Mouse (Mus musculus) bone marrow macrophage, adult 2 months (primary cell): ENCODE results near the gene Ccdc57. TPM values are rescaled to one million over a fixed set of nuclear protein-coding genes. Genes with fewer than 3 reads are reported as not detected.

Source experiments
- H3K27ac ChIP-seq: 2 replicates; pipeline ENCODE4 v1.5.1; 2012; ENCODE audit warnings: low read depth, low read length; ENCODE audit not compliant: insufficient read depth
- H3K4me1 ChIP-seq: 2 replicates; pipeline ENCODE4 v1.6.1; 2012; ENCODE audit warnings: low read length; ENCODE audit not compliant: control insufficient read depth, insufficient read depth
- H3K4me3 ChIP-seq: 2 replicates; pipeline ENCODE4 v1.5.1; 2012; ENCODE audit warnings: mild to moderate bottlenecking, low read length, moderate library complexity; ENCODE audit not compliant: insufficient read depth
- CTCF ChIP-seq: IDR thresholded peaks from 2 replicates; pipeline ENCODE4 v1.5.1; 2012; ENCODE audit warnings: low read depth, mild to moderate bottlenecking, low read length, moderate library complexity
- POLR2A ChIP-seq: IDR thresholded peaks from 2 replicates; pipeline ENCODE4 v1.6.1; 2012; ENCODE audit warnings: mild to moderate bottlenecking, low read depth, low read length, borderline replicate concordance
- polyA plus RNA-seq: library from polyadenylated mRNA; stranded (reverse); fragments of >200 nt; gene quantifications from 2 replicates; pipeline ENCODE4 v1.2.4, GENCODE M21; 2012; ENCODE audit not compliant: missing spikeins, insufficient read depth, insufficient read length

Gene Ccdc57
- polyA plus RNA-seq, 1 experiment: 4.1 TPM

GRCm38 (mm10) chr11:120945266-120945665 lies 12.6 kb upstream of the Ccdc57 start:
- Histone ChIP-seq H3K4me3 (no peak overlapping the region), H3K27ac (no peak overlapping the region), H3K4me1 (peaks cover 15% of the 10 kb centered on the region)
- TF ChIP-seq CTCF (no peak), POLR2A (no peak)

DNA sequence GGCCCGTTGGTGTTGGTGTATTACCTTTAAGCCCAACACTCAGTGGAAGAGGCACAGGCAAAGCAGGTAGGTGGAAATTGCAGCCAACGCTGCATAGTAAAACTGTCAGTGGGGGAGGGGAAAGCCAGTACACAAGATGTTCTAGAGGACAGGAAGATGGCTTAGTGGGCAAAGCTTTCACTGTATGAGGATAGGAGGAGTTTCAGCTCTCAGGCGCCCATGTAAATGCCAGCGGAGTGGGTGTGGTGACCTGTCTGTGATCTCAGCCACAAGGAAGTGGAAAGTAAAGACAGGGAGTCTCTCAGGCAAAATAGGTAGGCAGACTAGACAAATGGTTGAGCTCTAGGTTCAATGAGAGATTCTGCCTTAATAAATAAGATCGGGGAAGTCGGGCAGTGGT lies 8.3 kb upstream of the Ccdc57 start:
- H3K27ac ChIP-seq: no peak overlapping the region
- peaks cover 24% of the 10 kb centered on the region for H3K4me1 ChIP-seq
- no peak overlapping the region for H3K4me3 ChIP-seq
- TF ChIP-seq POLR2A (no peak), CTCF (no peak)

- no peak overlapping the region for H3K4me3 ChIP-seq
- H3K27ac ChIP-seq: 0 out of 2 replicates have a peak overlapping the region, but pooled peaks have one; percentile 10
- H3K4me1 ChIP-seq: peaks cover 24% of the 10 kb centered on the region
- TF ChIP-seq POLR2A (no peak), CTCF (no peak)
Measured at GRCm38 (mm10) chr11:120939712-120940341, 7.2 kb upstream of the Ccdc57 start.

GRCm38 (mm10) chr11:120938795-120939194 lies 6.1 kb upstream of the Ccdc57 start:
- Histone ChIP-seq H3K4me1 (peaks cover 24% of the 10 kb centered on the region), H3K4me3 (no peak overlapping the region), H3K27ac (peak overlapping the region; percentile 10)
- TF ChIP-seq CTCF (no peak), POLR2A (no peak)

- H3K27ac ChIP-seq: peak overlapping the region; percentile 54
Measured at GRCm38 (mm10) chr11:120937976-120938375, 5.3 kb upstream of the Ccdc57 start.

GRCm38 (mm10) chr11:120931479-120931878 lies 1.2 kb downstream of the Ccdc57 start:
- TF ChIP-seq POLR2A: no peak
- no peak for TF ChIP-seq CTCF
- Histone ChIP-seq H3K4me1 (peaks cover 9% of the 10 kb centered on the region; the same call in 1 of the 2 replicates), H3K4me3 (no peak overlapping the region), H3K27ac (no peak overlapping the region)

More at GRCm38 (mm10) chr11:120937976-120938375, 5.3 kb upstream of the Ccdc57 start:
- Histone ChIP-seq H3K4me1 (peaks cover 26% of the 10 kb centered on the region), H3K4me3 (no peak overlapping the region)
- TF ChIP-seq POLR2A (no peak), CTCF (no peak)

- H3K27ac ChIP-seq: no peak overlapping the region
- peaks cover 20% of the 10 kb centered on the region for H3K4me1 ChIP-seq
- no peak overlapping the region for H3K4me3 ChIP-seq
- TF ChIP-seq POLR2A (no peak), CTCF (no peak)
Measured at GRCm38 (mm10) chr11:120928468-120928867, 4.2 kb downstream of the Ccdc57 start.

GRCm38 (mm10) chr11:120922528-120922927 lies 10.1 kb downstream of the Ccdc57 start:
- H3K4me1 ChIP-seq: peaks cover 12% of the 10 kb centered on the region

GRCm38 (mm10) chr11:120917756-120918155 lies 14.9 kb downstream of the Ccdc57 start:
- no peak for TF ChIP-seq CTCF
- TF ChIP-seq POLR2A: no peak
- Histone ChIP-seq H3K4me1 (peaks cover 16% of the 10 kb centered on the region), H3K4me3 (no peak overlapping the region), H3K27ac (no peak overlapping the region)

More at GRCm38 (mm10) chr11:120922528-120922927, 10.1 kb downstream of the Ccdc57 start:
- no peak for TF ChIP-seq CTCF
- no peak for TF ChIP-seq POLR2A
- Histone ChIP-seq H3K4me3 (no peak overlapping the region), H3K27ac (no peak overlapping the region)

- Histone ChIP-seq H3K4me3 (no peak overlapping the region), H3K4me1 (peaks cover 16% of the 10 kb centered on the region), H3K27ac (peak overlapping the region; percentile 82)
- TF ChIP-seq POLR2A (no peak), CTCF (no peak)
Measured at GRCm38 (mm10) chr11:120916477-120916876, 16.2 kb downstream of the Ccdc57 start.

DNA sequence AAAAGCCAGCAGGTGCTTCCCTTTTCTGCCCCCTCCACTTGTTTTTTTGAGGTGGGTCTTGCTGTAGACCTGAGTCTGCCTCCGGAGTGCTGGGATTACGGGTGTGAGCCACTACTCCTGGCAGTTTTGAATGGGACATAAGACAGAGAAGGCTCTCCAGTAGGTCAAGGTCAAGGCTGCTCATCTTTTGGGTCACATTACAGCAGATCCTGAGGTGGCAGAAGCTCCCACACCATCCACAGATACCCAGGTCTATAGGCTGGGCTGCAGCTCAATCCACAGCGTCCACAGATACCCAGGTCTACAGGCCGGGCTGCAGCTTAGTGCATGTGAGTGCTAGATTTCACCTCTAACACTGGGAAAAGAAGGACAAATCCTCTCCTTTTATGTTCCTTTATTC lies 18.9 kb downstream of the Ccdc57 start:
- TF ChIP-seq POLR2A (no peak), CTCF (no peak)
- H3K4me3 ChIP-seq: no peak overlapping the region
- no peak overlapping the region for H3K27ac ChIP-seq
- peaks cover 16% of the 10 kb centered on the region for H3K4me1 ChIP-seq
